Mouse (Mus musculus) right cerebral cortex, postnatal 14 days (tissue): ENCODE results near the gene Adcy10.

Experiments
- DNase-seq: peaks from one replicate; pipeline ENCODE4 v3.0.0; 2022

Adcy10 gene

DNA sequence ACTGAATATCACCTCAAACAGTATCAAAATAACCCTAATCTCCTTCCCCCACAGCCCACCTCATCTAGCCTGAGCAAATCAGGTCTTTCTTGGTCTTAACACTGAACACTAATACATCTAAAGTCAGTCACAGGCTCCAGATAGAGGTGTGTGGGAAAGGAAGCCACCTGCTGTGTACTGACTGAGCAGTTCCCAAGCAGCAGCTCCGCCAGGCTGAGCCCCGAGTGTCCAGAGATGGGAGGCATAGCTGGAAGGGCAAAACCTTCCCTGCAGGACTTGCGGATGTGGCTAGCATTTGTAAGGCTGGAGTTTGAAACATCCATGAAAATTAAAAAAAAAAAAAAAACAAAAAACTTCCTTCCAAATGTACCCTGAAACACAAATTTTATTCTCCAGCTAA, 120.1 kb downstream of the Adcy10 start:
- no peak for DNase-seq

DNA sequence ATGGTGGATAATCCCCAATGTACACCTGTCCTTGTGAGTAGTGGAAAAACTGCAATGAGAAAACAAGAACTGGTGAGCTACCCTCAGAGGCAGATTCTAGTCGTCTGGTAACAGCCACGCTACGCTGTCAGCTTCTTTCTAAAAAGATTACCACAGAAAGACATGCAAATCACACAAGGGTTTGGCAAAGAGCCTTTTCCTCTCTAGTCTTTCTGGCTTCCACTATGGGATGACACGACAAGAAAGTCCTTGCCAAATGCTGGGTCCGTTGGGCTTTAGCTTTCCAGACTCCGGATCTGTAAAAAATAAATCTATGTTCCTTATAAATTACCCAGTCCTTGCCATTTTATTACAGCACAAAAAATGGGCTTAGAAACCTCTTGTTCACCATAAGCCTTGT, 120.8 kb downstream of the Adcy10 start:
- no peak for DNase-seq

DNA sequence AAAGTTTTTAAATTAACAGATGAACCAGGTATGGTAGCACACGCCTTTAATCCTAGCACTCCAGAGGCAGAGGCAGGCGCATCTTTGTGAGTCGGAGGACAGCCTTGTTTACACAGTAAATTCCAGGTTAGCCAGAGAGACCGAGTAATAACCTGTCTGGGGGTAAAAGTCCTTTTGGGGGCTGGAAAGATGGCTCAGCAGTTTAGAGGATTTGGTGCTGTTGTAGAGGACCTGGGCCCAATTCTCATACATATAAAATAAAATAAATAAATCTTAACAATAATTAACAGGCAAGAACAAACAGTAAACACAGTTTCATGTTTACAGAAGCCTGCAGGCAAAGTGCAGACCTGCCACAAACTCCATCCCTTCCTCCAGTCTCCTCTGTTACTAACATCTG, 123.9 kb downstream of the Adcy10 start:
- no peak for DNase-seq

DNA sequence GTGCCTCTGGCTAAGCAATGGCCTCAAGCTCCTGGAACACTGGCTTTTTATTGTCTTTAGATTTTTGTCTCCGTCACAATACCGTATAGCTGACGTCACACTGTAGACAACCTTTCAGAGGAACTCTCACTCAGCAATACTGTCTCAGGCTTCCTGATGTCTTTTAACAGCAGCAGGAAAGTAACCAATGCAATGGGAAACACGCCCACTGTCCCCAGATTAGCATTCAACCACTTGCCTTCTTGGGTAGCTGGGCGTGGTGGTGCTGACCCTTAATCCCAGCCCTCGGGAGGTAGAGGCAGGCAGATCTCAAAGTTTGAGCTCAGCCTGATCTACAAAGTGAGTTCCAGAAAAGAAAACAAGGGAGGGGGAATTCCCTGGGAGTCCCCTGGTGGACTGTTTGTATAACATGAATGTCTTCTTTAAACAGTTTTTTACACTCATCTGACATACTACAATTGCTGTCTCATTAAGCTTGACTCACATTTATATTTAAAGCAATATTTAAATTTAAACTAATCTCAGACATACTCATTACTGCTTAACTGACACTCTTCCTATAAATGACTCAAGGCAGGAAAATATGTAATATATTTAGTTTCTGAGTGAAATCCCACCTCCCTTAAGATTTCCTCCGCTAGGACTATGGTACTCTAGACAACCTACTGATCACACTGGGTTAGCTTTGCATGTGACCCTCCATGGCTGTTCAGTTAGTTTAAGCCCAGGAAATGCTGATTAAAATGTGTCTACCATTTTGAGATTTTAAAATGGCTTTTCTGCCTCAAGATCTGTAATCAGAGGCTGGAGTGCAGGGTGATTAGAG, 124.7 kb downstream of the Adcy10 start:
- no peak for DNase-seq

DNA sequence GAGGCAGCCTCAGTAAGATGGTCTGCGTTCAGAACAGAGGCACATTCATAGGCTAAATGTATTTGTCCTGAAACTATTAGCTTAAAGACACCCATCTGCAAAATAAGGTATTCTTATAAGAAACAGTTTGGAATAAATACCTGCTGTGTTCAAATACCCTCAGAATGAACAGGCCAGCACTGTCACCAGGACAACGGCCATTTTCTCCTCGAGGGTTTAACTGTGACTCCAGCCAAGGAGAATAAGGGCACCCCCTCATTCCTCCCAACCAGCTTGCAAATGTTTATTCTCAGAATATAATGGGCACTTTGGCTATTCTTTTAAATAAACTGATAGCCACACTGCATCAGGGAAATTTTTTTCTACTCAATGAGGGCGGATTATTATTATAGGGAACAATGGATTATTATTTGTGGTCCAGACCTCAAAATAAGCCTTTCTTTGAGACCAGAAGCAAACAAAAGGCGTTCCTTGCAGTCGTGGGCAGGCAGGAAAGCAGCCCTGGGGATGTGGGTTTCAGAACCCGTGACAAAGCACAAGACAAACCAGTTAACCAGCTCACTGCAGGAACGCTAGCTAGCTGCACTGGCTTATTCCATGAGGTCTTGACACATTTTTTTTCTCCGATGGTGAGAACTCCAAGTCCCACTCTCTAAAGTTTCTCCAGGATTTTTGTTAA, 125.5 kb downstream of the Adcy10 start:
- no peak for DNase-seq

DNA sequence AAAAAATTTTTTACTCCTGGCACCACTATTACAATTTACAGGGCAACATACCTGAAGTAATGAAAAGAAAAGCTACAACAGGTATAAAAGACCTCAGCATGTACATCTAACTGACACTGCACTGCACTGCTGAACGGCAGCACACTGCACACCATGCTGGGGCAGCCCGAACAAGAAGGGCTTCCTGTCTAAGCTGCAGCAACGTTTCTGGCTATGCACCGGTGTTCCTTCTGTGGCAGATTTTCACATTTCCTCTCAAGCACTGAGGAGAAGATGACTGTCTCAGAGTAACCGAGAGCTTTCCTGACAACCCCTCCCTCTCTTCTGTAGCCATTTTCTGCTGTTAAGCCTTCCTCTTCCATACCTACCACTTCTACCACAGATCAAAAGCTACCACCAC, 127.7 kb downstream of the Adcy10 start:
- DNase-seq = no peak

DNA sequence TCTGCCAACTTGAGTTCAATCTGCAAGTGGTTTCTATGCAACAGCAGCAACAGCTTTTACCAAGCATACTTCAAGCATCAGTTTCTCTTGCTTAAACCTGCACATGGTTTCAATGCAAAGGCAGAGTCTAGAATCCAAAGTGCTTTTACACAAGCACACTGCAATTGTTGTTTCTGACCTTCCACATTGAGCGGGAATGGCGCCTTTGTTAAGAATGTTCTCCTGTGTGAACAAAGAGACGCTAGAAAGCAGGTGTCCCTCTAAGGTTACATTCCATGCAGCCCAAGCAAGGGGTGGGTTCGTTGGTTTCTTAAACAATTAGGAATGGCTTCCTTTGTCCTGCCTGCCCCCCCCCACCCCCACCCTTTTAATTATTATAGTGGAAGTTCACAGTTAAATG, 128.9 kb downstream of the Adcy10 start:
- no peak for DNase-seq

DNA sequence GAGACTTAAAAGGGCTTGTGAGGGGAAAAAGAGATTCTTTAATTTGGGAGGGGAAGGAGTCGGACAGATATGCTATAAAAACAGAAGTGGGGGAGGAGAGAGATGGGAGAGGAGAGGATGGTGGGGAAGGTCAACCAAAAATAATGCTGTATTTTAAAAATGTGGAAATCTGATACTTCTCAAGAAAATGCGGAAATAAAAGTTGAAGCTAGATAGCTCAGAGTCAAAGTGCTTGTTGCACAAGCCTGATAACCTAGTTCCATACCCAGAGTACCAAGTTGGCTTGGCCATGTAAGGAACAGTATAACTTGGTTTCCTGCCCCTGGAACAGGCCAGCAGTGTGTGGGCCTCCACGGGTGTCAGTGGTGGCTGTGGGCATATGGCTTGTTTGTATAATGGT, 129.8 kb downstream of the Adcy10 start:
- no peak for DNase-seq

DNA sequence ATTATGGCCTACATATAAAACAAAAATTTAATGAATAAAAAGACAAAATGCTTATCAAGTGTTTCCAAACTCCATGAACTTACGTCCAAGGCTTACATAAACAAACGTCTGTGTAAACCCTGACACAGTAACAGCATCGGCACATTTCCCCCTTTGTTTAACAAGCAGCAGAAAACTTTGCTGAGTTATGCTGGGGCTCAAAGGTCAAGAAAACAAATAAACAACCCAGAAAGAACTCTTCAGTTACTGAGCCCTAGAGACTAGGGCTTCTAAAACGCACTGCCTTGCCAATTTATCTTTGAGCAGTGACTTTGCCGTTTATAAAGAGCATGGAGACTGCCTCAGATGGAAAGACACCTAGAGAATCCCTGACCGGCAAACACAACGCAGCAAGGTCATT, 131.7 kb downstream of the Adcy10 start:
- DNase-seq = no peak

DNA sequence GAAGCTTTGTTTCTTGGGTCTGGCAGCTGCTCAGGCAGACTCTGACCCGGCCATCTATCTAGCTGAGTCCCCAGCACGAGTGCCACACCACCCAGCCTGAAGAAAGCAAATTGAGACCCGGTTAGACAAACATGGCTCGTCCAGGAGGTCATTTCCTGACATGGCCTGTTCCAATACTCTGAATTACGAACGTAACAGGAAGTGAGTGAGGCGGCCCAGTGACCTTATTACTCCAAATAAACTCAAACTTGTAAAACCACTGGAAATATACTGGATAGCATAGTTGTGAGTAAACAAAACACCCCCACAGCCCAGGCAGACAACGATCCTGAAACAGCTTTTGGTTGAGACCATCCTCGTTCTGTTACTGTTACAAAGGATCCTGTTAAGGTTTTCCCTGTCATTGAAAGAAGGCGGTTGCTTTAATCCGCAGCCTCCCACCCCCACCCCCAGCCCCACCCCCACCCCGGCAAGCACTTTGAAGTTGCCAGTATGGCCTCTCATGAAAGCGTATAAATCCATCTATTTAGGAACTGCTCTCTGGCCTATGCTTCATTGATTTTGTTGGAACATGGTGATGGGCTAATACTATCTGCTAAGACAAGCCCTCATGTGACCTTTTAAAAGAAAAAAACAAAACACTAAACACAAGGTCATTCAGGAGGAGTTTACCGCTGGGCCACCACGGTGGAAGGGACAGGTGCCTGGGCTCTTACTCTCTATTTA, 132.3 kb downstream of the Adcy10 start:
- no peak for DNase-seq

DNA sequence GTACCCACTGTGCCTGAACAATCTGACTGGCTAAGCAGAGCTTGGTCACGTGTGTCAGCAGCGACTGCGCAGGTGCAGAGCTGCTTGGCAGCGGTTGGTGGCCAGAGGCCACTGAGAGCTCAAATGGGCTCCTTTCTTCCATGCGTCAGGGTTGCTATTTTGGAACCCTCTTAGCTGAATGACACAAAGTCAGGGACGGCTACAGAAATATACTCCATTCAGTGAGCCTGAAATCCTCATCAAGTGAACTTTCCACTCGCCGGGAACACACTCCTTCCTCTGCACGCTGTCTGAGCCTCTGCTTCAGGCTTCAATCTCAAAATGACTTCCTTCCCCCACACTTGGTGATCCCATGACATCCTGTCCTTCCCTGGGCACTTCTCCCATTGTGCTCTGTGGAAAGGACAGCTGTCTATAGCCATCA, 133.2 kb downstream of the Adcy10 start:
- no peak for DNase-seq

DNA sequence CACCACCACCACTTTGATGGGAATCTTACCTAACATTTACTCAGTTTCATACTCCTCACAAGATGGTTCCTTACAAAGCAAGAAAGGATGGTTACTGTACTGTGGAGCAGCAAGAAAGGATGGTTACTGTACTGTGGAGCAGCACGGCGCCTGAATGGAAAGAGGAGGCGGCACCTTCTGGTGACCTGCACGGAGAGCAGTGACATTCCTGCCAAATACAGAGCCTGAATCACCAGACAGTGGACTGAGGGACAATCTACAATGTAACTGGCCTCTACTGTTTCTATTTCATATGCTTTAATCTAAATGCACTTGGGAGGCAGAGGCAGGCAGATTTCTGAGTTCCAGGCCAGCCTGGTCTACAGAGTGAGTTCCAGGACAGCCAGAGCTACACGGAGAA, 140.1 kb downstream of the Adcy10 start:
- DNase-seq = no peak

DNA sequence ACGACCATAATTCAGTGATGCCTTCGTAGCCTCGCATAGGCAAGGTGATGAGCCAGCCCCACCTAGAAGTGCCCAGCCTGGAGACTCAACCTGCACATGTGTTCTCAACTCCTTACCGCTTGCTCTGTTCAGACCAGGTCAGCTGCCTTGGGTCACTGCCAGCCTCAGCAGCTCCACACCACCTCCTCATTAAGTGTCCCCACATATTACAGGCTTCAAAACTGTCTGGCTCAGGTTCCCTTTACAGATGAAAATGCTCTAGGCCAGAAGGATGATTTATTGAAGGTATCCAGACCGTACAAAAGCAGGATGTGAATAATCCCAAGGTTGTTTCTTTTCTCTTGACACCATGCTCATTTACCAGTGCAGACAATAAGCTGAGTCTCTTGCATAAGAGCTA, 140.9 kb downstream of the Adcy10 start:
- DNase-seq = no peak
